21 mouse cellular contexts compared by ENCODE assay signal in genomic region chr14:87091108-87091507, GRCm38 (mm10). TPM values are rescaled to one million over a fixed set of nuclear protein-coding genes. Genes with fewer than 3 reads are reported as not detected.
DNase-seq lines count a peak whose midpoint lies in the region; ATAC-seq and TF ChIP-seq lines count a peak whose summit lies in the region.
"Had no signal": no experiment of that assay in that cellular context is flagged by ENCODE, and none has a peak within 500 bp of the region (broad histone marks: within the 10 kb centered on the region; RNA-seq: fewer than 3 reads in every experiment).

No protein-coding gene starts in this region.

- no peak for TF ChIP-seq CTCF in cerebellum, adult 2 months (IDR thresholded peaks at IDR 0.05; ENCODE audit: borderline replicate concordance, insufficient read depth, low read depth, low read length)

- H3K4me1 ChIP-seq in cerebellum, adult 2 months (ENCODE audit: control insufficient read depth, insufficient read depth, low read length): no peaks in the 10 kb centered on the region
- H3K4me1 ChIP-seq: embryonic facial prominence, embryonic 13.5 days; embryonic facial prominence, embryonic 15.5 days; forebrain, embryonic 10.5 days; forebrain, embryonic 12.5 days had no signal

- no peak overlapping the region for H3K27ac ChIP-seq in cerebellum, adult 2 months (ENCODE audit: insufficient read depth, low read length)
- H3K27ac ChIP-seq: embryonic facial prominence, embryonic 13.5 days; embryonic facial prominence, embryonic 15.5 days; forebrain, embryonic 10.5 days; forebrain, embryonic 12.5 days had no signal

- DNase-seq in kidney, postnatal 25 days: no peak
- no peak for DNase-seq in cerebellum, adult 2 months
- DNase-seq in urinary bladder, postnatal 10 days (ENCODE audit: low spot score): no peak
- DNase-seq: adrenal gland, adult 2 months; adrenal gland, postnatal 10 days; adrenal gland, postnatal 25 days; cerebellum, adult 11 months; cerebellum, adult 18-20 months; cerebellum, adult 9-10 months; cerebellum, postnatal 10 days; cerebellum, postnatal 25 days; embryo, embryonic 11 days had no signal

- H3K4me3 ChIP-seq in cerebellum, adult 2 months (replicated peaks; ENCODE audit: insufficient read depth, low read depth, low read length): no peak overlapping the region
- H3K4me3 ChIP-seq: embryonic facial prominence, embryonic 13.5 days; embryonic facial prominence, embryonic 15.5 days; erythroblast, embryonic 14.5 days; forebrain, embryonic 10.5 days; forebrain, embryonic 12.5 days had no signal

- WGBS in cerebellum, adult 2 months: 97% methylated on average over 5 of the region's 5 CpGs

- H3K27me3 ChIP-seq in cerebellum, adult 2 months (ENCODE audit: control insufficient read depth, insufficient read depth, low read length): no peaks in the 10 kb centered on the region
- H3K27me3 ChIP-seq: embryonic facial prominence, embryonic 13.5 days; embryonic facial prominence, embryonic 15.5 days; forebrain, embryonic 12.5 days had no signal

- ATAC-seq in granulocyte monocyte progenitor cell, adult 5-6 weeks (replicated peaks; ENCODE audit: poor library complexity, severe bottlenecking): 0 out of 2 replicates have a peak, but pooled peaks have one; percentile 14
- peak; percentile 80 for ATAC-seq in megakaryocyte progenitor cell, adult 5-6 weeks (replicated peaks; ENCODE audit: poor library complexity)
- ATAC-seq: forebrain, embryonic 14.5 days; forebrain, embryonic 16.5 days had no signal

- TF ChIP-seq POLR2A in cerebellum, adult 2 months (IDR thresholded peaks at IDR 0.05; ENCODE audit: borderline replicate concordance, insufficient read depth, low read length): no peak

RNA-seq across cellular contexts. Expression of gene Diaph3, which starts 49.9 kb away (rescaled TPM):
- 24.3 and 43.5 TPM in 2 replicates for total RNA-seq in granulocyte monocyte progenitor cell, adult 5-6 weeks (2014; fragmentation: Nextera tagmentation)
- 35.6 and 40.1 TPM in 2 replicates for total RNA-seq in granulocyte monocyte progenitor cell, adult 5-6 weeks (2017)
- 46.1 and 48.2 TPM in 2 replicates for total RNA-seq in megakaryocyte progenitor cell, adult 5-6 weeks (2015)
- total RNA-seq in megakaryocyte progenitor cell, adult 5-6 weeks (2017): 60.1 and 106 TPM in 2 replicates
- polyA plus RNA-seq in cerebellum, adult 2 months (2012; rRNA removed): 2.0 and 2.2 TPM in 2 replicates
